Mouse (Mus musculus): ENCODE results near the gene Fbxl19.

The Fbxl19 gene

GRCm38 (mm10) chr7:127744366-127745045 is at the start of gene Fbxl19:
Fbxl19 (plus strand) TSS chr7:127744543.
- Histone ChIP-seq H3K36me3 (ENCODE audit: insufficient read depth, low read length) (peaks cover 14% of the 10 kb centered on the region), H3K4me1 (replicated peaks; ENCODE audit: low read depth, low read length) (peaks cover 61% of the 10 kb centered on the region), H3K9me3 (ENCODE audit: low read length) (no peaks in the 10 kb centered on the region), H3K27me3 (ENCODE audit: insufficient read depth, low read length) (no peaks in the 10 kb centered on the region), H3K4me3 (replicated peaks; ENCODE audit: low read length) (peak within 1 kb of the TSS; percentile 92)
- TF ChIP-seq NANOG (IDR thresholded peaks at IDR 0.05; ENCODE audit: borderline replicate concordance, low read length), result no peak
- no peak for TF ChIP-seq POU5F1 (IDR thresholded peaks at IDR 0.05; ENCODE audit: borderline replicate concordance, low read length)
- TF ChIP-seq CTCF (conservative IDR thresholded peaks at IDR 0.05; ENCODE audit: low read length), result peak; percentile 49

GRCm38 (mm10) chr7:127698986-127699385 is 45.4 kb upstream of the Fbxl19 start:
- TF ChIP-seq NANOG (IDR thresholded peaks at IDR 0.05; ENCODE audit: borderline replicate concordance, low read length), result no peak
- no peak for TF ChIP-seq CTCF (conservative IDR thresholded peaks at IDR 0.05; ENCODE audit: low read length)
- TF ChIP-seq POU5F1 (IDR thresholded peaks at IDR 0.05; ENCODE audit: borderline replicate concordance, low read length), result no peak
- H3K36me3 ChIP-seq (ENCODE audit: insufficient read depth, low read length), result peaks cover 20% of the 10 kb centered on the region

GRCm38 (mm10) chr7:127700712-127701331 is 43.5 kb upstream of the Fbxl19 start:
- no peaks in the 10 kb centered on the region for H3K27me3 ChIP-seq (ENCODE audit: insufficient read depth, low read length)
- H3K4me3 ChIP-seq (replicated peaks; ENCODE audit: low read length), result no peak overlapping the region
- TF ChIP-seq CTCF (conservative IDR thresholded peaks at IDR 0.05; ENCODE audit: low read length) (no peak), POU5F1 (IDR thresholded peaks at IDR 0.05; ENCODE audit: borderline replicate concordance, low read length) (no peak), NANOG (IDR thresholded peaks at IDR 0.05; ENCODE audit: borderline replicate concordance, low read length) (no peak)
- no peaks in the 10 kb centered on the region for H3K9me3 ChIP-seq (ENCODE audit: low read length)
- H3K36me3 ChIP-seq (ENCODE audit: insufficient read depth, low read length), result peaks cover 37% of the 10 kb centered on the region
- peaks cover 14% of the 10 kb centered on the region for H3K4me1 ChIP-seq (replicated peaks; ENCODE audit: low read depth, low read length)

More at GRCm38 (mm10) chr7:127698986-127699385, 45.4 kb upstream of the Fbxl19 start:
- H3K9me3 ChIP-seq (ENCODE audit: low read length), result no peaks in the 10 kb centered on the region
- H3K4me1 ChIP-seq (replicated peaks; ENCODE audit: low read depth, low read length), result peaks cover 11% of the 10 kb centered on the region
- no peaks in the 10 kb centered on the region for H3K27me3 ChIP-seq (ENCODE audit: insufficient read depth, low read length)
- no peak overlapping the region for H3K4me3 ChIP-seq (replicated peaks; ENCODE audit: low read length)

- Histone ChIP-seq H3K9me3 (ENCODE audit: low read length) (no peaks in the 10 kb centered on the region), H3K36me3 (ENCODE audit: insufficient read depth, low read length) (peaks cover 51% of the 10 kb centered on the region), H3K27me3 (ENCODE audit: insufficient read depth, low read length) (no peaks in the 10 kb centered on the region), H3K4me3 (replicated peaks; ENCODE audit: low read length) (no peak overlapping the region), H3K4me1 (replicated peaks; ENCODE audit: low read depth, low read length) (peaks cover 35% of the 10 kb centered on the region)
- no peak for TF ChIP-seq CTCF (conservative IDR thresholded peaks at IDR 0.05; ENCODE audit: low read length)
- TF ChIP-seq NANOG (IDR thresholded peaks at IDR 0.05; ENCODE audit: borderline replicate concordance, low read length), result no peak
- TF ChIP-seq POU5F1 (IDR thresholded peaks at IDR 0.05; ENCODE audit: borderline replicate concordance, low read length), result no peak
These were observed 40.7 kb upstream of the Fbxl19 start for GRCm38 (mm10) chr7:127703561-127704178.

- Histone ChIP-seq H3K4me3 (replicated peaks; ENCODE audit: low read length) (no peak overlapping the region), H3K9me3 (ENCODE audit: low read length) (no peaks in the 10 kb centered on the region), H3K36me3 (ENCODE audit: insufficient read depth, low read length) (peaks cover 51% of the 10 kb centered on the region), H3K4me1 (replicated peaks; ENCODE audit: low read depth, low read length) (peaks cover 41% of the 10 kb centered on the region), H3K27me3 (ENCODE audit: insufficient read depth, low read length) (no peaks in the 10 kb centered on the region)
- TF ChIP-seq CTCF (conservative IDR thresholded peaks at IDR 0.05; ENCODE audit: low read length) (no peak), POU5F1 (IDR thresholded peaks at IDR 0.05; ENCODE audit: borderline replicate concordance, low read length) (no peak), NANOG (IDR thresholded peaks at IDR 0.05; ENCODE audit: borderline replicate concordance, low read length) (no peak)
These were observed 39.7 kb upstream of the Fbxl19 start for GRCm38 (mm10) chr7:127704598-127704997.

GRCm38 (mm10) chr7:127705706-127706105 is 38.6 kb upstream of the Fbxl19 start:
- H3K4me3 ChIP-seq (replicated peaks; ENCODE audit: low read length), result no peak overlapping the region
- H3K9me3 ChIP-seq (ENCODE audit: low read length), result no peaks in the 10 kb centered on the region
- H3K4me1 ChIP-seq (replicated peaks; ENCODE audit: low read depth, low read length), result peaks cover 45% of the 10 kb centered on the region
- H3K36me3 ChIP-seq (ENCODE audit: insufficient read depth, low read length), result peaks cover 44% of the 10 kb centered on the region
- TF ChIP-seq CTCF (conservative IDR thresholded peaks at IDR 0.05; ENCODE audit: low read length) (no peak), POU5F1 (IDR thresholded peaks at IDR 0.05; ENCODE audit: borderline replicate concordance, low read length) (no peak), NANOG (IDR thresholded peaks at IDR 0.05; ENCODE audit: borderline replicate concordance, low read length) (no peak)
- no peaks in the 10 kb centered on the region for H3K27me3 ChIP-seq (ENCODE audit: insufficient read depth, low read length)

- H3K4me1 ChIP-seq (replicated peaks; ENCODE audit: low read depth, low read length), result peaks cover 61% of the 10 kb centered on the region
- no peaks in the 10 kb centered on the region for H3K9me3 ChIP-seq (ENCODE audit: low read length)
- no peaks in the 10 kb centered on the region for H3K27me3 ChIP-seq (ENCODE audit: insufficient read depth, low read length)
- TF ChIP-seq NANOG (IDR thresholded peaks at IDR 0.05; ENCODE audit: borderline replicate concordance, low read length) (no peak), CTCF (conservative IDR thresholded peaks at IDR 0.05; ENCODE audit: low read length) (no peak)
- H3K36me3 ChIP-seq (ENCODE audit: insufficient read depth, low read length), result peaks cover 44% of the 10 kb centered on the region
- peak overlapping the region; percentile 91 for H3K4me3 ChIP-seq (replicated peaks; ENCODE audit: low read length)
These were observed 37.0 kb upstream of the Fbxl19 start for GRCm38 (mm10) chr7:127707045-127707956.

GRCm38 (mm10) chr7:127707957-127708206 is 36.5 kb upstream of the Fbxl19 start:
- Histone ChIP-seq H3K4me1 (replicated peaks; ENCODE audit: low read depth, low read length) (peaks cover 62% of the 10 kb centered on the region), H3K36me3 (ENCODE audit: insufficient read depth, low read length) (peaks cover 42% of the 10 kb centered on the region), H3K27me3 (ENCODE audit: insufficient read depth, low read length) (no peaks in the 10 kb centered on the region), H3K9me3 (ENCODE audit: low read length) (no peaks in the 10 kb centered on the region), H3K4me3 (replicated peaks; ENCODE audit: low read length) (peak overlapping the region; percentile 91)
- TF ChIP-seq POU5F1 (IDR thresholded peaks at IDR 0.05; ENCODE audit: borderline replicate concordance, low read length) (no peak), NANOG (IDR thresholded peaks at IDR 0.05; ENCODE audit: borderline replicate concordance, low read length) (no peak), CTCF (conservative IDR thresholded peaks at IDR 0.05; ENCODE audit: low read length) (no peak)

All from E14TG2a.4 (cell line).